Mouse (Mus musculus): Measurements from ENCODE around the gene Als2cr12.
"Not testable (repeated sequence)": the region's sequence is repeated elsewhere in the genome, so short reads cannot be mapped to it uniquely, and the experiment has no call there.

Gene Als2cr12

GRCm38 (mm10) chr1:58678412-58678811 is 17.4 kb downstream of the Als2cr12 start:
- not testable (repeated sequence) for DNase-seq

- no peak for DNase-seq
Measured at GRCm38 (mm10) chr1:58677575-58677974, 18.2 kb downstream of the Als2cr12 start.

GRCm38 (mm10) chr1:58675011-58675410 is 20.8 kb downstream of the Als2cr12 start:
- no peak for DNase-seq

GRCm38 (mm10) chr1:58672116-58672515 is 23.7 kb downstream of the Als2cr12 start:
- DNase-seq, result no peak

GRCm38 (mm10) chr1:58669635-58670034 is 26.2 kb downstream of the Als2cr12 start:
- DNase-seq, result not testable (repeated sequence)

GRCm38 (mm10) chr1:58668191-58668590 is 27.6 kb downstream of the Als2cr12 start:
- no peak for DNase-seq

GRCm38 (mm10) chr1:58663365-58663764 is 32.4 kb downstream of the Als2cr12 start:
- not testable (repeated sequence) for DNase-seq

- DNase-seq, result not testable (repeated sequence)
Measured at GRCm38 (mm10) chr1:58662671-58663070, 33.1 kb downstream of the Als2cr12 start.

- DNase-seq, result peak; percentile 66
Measured at GRCm38 (mm10) chr1:58652480-58653403, 43.0 kb downstream of the Als2cr12 start.

GRCm38 (mm10) chr1:58651571-58652456 is 44.0 kb downstream of the Als2cr12 start:
- DNase-seq, result not testable (repeated sequence)

- DNase-seq, result not testable (repeated sequence)
Measured at GRCm38 (mm10) chr1:58628847-58629246, 66.9 kb downstream of the Als2cr12 start.

- peak; percentile 64 for DNase-seq
Measured at GRCm38 (mm10) chr1:58621996-58622748, 73.6 kb downstream of the Als2cr12 start.

- DNase-seq, result no peak
Measured at GRCm38 (mm10) chr1:58621251-58621650, 74.5 kb downstream of the Als2cr12 start.

GRCm38 (mm10) chr1:58618766-58619165 is 77.0 kb downstream of the Als2cr12 start:
- DNase-seq, result no peak

- DNase-seq, result peak; percentile 27
Measured at GRCm38 (mm10) chr1:58617978-58618668, 77.7 kb downstream of the Als2cr12 start.

GRCm38 (mm10) chr1:58617076-58617475 is 78.7 kb downstream of the Als2cr12 start:
- no peak for DNase-seq

- no peak for DNase-seq
Measured at GRCm38 (mm10) chr1:58616176-58616575, 79.6 kb downstream of the Als2cr12 start.

GRCm38 (mm10) chr1:58615146-58615545 is 80.6 kb downstream of the Als2cr12 start:
- DNase-seq, result no peak

- DNase-seq, result no peak
Measured at GRCm38 (mm10) chr1:58614424-58614823, 81.4 kb downstream of the Als2cr12 start.

- no peak for DNase-seq
Measured at GRCm38 (mm10) chr1:58613786-58614185, 82.0 kb downstream of the Als2cr12 start.

- no peak for DNase-seq
Measured at GRCm38 (mm10) chr1:58610611-58611010, 85.2 kb downstream of the Als2cr12 start.

GRCm38 (mm10) chr1:58610166-58610565 is 85.6 kb downstream of the Als2cr12 start:
- no peak for DNase-seq
